Mouse (Mus musculus) limb, embryonic 15.5 days (tissue): ENCODE data around the gene Clec4f. TPM values are rescaled to one million over a fixed set of nuclear protein-coding genes. Genes with fewer than 3 reads are reported as not detected.

ENCODE experiments used
- ATAC-seq: fragments of 200-750 bp; cut with Nextera tagmentation; 2 replicates; pipeline ENCODE4 v1.8.0; 2017; ENCODE audit warnings: low read depth, moderate TSS enrichment; ENCODE audit not compliant: insufficient number of reproducible peaks, low FRiP score, low TSS enrichment
- H3K27ac ChIP-seq: fragments of 300-500 bp; sonication (generic); 2 replicates; pipeline ENCODE4 v1.5.1; 2015; ENCODE audit warnings: moderate library complexity, mild to moderate bottlenecking, inconsistent platforms
- H3K27me3 ChIP-seq: fragments of 300-500 bp; sonication (generic); 2 replicates; pipeline ENCODE4 v1.6.1; 2015; ENCODE audit warnings: inconsistent platforms
- H3K36me3 ChIP-seq: fragments of 300-500 bp; sonication (generic); 2 replicates; pipeline ENCODE4 v1.6.1; 2015; ENCODE audit warnings: inconsistent platforms
- H3K4me1 ChIP-seq: fragments of 300-500 bp; sonication (generic); 2 replicates; pipeline ENCODE4 v1.6.1; 2015; ENCODE audit warnings: inconsistent platforms
- H3K4me2 ChIP-seq: fragments of 300-500 bp; sonication (generic); 2 replicates; pipeline ENCODE4 v1.6.1; 2015; ENCODE audit warnings: mild to moderate bottlenecking, inconsistent platforms
- H3K4me3 ChIP-seq: fragments of 300-500 bp; sonication (generic); 2 replicates; pipeline ENCODE4 v1.5.1; 2015; ENCODE audit warnings: mild to moderate bottlenecking, inconsistent platforms
- H3K9ac ChIP-seq: fragments of 300-500 bp; sonication (generic); 2 replicates; pipeline ENCODE4 v1.6.1; 2015; ENCODE audit warnings: inconsistent platforms
- H3K9me3 ChIP-seq: fragments of 300-500 bp; sonication (generic); 2 replicates; pipeline ENCODE4 v1.6.1; 2016; ENCODE audit warnings: inconsistent platforms
- WGBS: fragments of 180-500 bp; shearing (Covaris S2); methylation state at CpG from one replicate; pipeline ENCODE4 v1.1.7; 2015; 5-methylcytosine and 5-hydroxymethylcytosine counted together
- polyA plus RNA-seq: library from polyadenylated mRNA; unstranded; fragments of >200 nt; fragmentation: Nextera tagmentation; extraction: Ambion mirVana; gene quantifications from 2 replicates; pipeline ENCODE4 v1.2.1, GENCODE M21; 2015

Clec4f gene
- polyA plus RNA-seq, 1 experiment from 2014 or later, result not detected

GRCm38 (mm10) chr6:83626781-83627180 is 29.2 kb downstream of the Clec4f start:
- Histone ChIP-seq H3K9ac (no peak overlapping the region), H3K4me3 (no peak overlapping the region), H3K9me3 (no peaks in the 10 kb centered on the region), H3K4me2 (no peak overlapping the region), H3K27me3 (no peaks in the 10 kb centered on the region), H3K36me3 (no peaks in the 10 kb centered on the region), H3K27ac (no peak overlapping the region), H3K4me1 (no peaks in the 10 kb centered on the region)
- ATAC-seq, result no peak
- WGBS, result 64% methylated on average over 17 of the region's 17 CpGs

- WGBS, result 28% methylated on average over 9 of the region's 9 CpGs
- Histone ChIP-seq H3K4me2 (no peak overlapping the region), H3K9me3 (no peaks in the 10 kb centered on the region), H3K27me3 (no peaks in the 10 kb centered on the region), H3K27ac (peak overlapping the region; percentile 43), H3K9ac (no peak overlapping the region), H3K36me3 (no peaks in the 10 kb centered on the region), H3K4me3 (no peak overlapping the region), H3K4me1 (peaks cover 14% of the 10 kb centered on the region)
- 0 out of 2 replicates have a peak, but pooled peaks have one; percentile 24 for ATAC-seq
Measured at GRCm38 (mm10) chr6:83619955-83620354, 36.0 kb downstream of the Clec4f start.

- no peak overlapping the region for H3K4me3 ChIP-seq
- H3K4me1 ChIP-seq, result peaks cover 14% of the 10 kb centered on the region
- H3K9ac ChIP-seq, result no peak overlapping the region
- H3K9me3 ChIP-seq, result no peaks in the 10 kb centered on the region
- 76% methylated on average over 15 of the region's 15 CpGs for WGBS
- H3K27me3 ChIP-seq, result no peaks in the 10 kb centered on the region
- H3K4me2 ChIP-seq, result no peak overlapping the region
- H3K27ac ChIP-seq, result no peak overlapping the region
- no peak for ATAC-seq
- no peaks in the 10 kb centered on the region for H3K36me3 ChIP-seq
Measured at GRCm38 (mm10) chr6:83617581-83618335, 38.2 kb downstream of the Clec4f start.

- Histone ChIP-seq H3K4me3 (no peak overlapping the region), H3K27ac (no peak overlapping the region), H3K9ac (no peak overlapping the region), H3K4me1 (peaks cover 14% of the 10 kb centered on the region), H3K27me3 (no peaks in the 10 kb centered on the region), H3K4me2 (no peak overlapping the region), H3K9me3 (no peaks in the 10 kb centered on the region), H3K36me3 (no peaks in the 10 kb centered on the region)
- no peak for ATAC-seq
- 50% methylated on average over 5 of the region's 5 CpGs for WGBS
Measured at GRCm38 (mm10) chr6:83616512-83616911, 39.5 kb downstream of the Clec4f start.

- Histone ChIP-seq H3K9ac (no peak overlapping the region), H3K4me3 (no peak overlapping the region), H3K36me3 (no peaks in the 10 kb centered on the region), H3K9me3 (no peaks in the 10 kb centered on the region), H3K4me2 (no peak overlapping the region), H3K27me3 (0 out of 2 replicates have a peak, but pooled peaks cover 5% of the 10 kb centered on the region), H3K4me1 (peaks cover 5% of the 10 kb centered on the region), H3K27ac (no peak overlapping the region)
- whole genome bisulfite sequencing, result 82% methylated on average over 4 of the region's 4 CpGs
- no peak for ATAC-seq
Measured at GRCm38 (mm10) chr6:83614469-83614868, 41.5 kb downstream of the Clec4f start.

GRCm38 (mm10) chr6:83612976-83613375 is 43.0 kb downstream of the Clec4f start:
- ATAC-seq, result no peak
- Histone ChIP-seq H3K4me1 (no peaks in the 10 kb centered on the region), H3K4me2 (no peak overlapping the region), H3K27me3 (0 out of 2 replicates have a peak, but pooled peaks cover 5% of the 10 kb centered on the region), H3K4me3 (no peak overlapping the region), H3K9me3 (no peaks in the 10 kb centered on the region), H3K36me3 (no peaks in the 10 kb centered on the region), H3K27ac (no peak overlapping the region), H3K9ac (no peak overlapping the region)
- 97% methylated on average over 1 of the region's 1 CpGs for WGBS

- Histone ChIP-seq H3K27ac (no peak overlapping the region), H3K4me3 (no peak overlapping the region), H3K27me3 (0 out of 2 replicates have a peak, but pooled peaks cover 3% of the 10 kb centered on the region), H3K9me3 (no peaks in the 10 kb centered on the region), H3K9ac (no peak overlapping the region), H3K4me1 (peaks cover 5% of the 10 kb centered on the region; the same call in 1 of the 2 replicates), H3K4me2 (no peak overlapping the region), H3K36me3 (no peaks in the 10 kb centered on the region)
- 64% methylated on average over 6 of the region's 6 CpGs for WGBS
- no peak for ATAC-seq
Measured at GRCm38 (mm10) chr6:83599636-83600174, 56.3 kb downstream of the Clec4f start.

GRCm38 (mm10) chr6:83599060-83599550 is 56.9 kb downstream of the Clec4f start:
- Histone ChIP-seq H3K27me3 (0 out of 2 replicates have a peak, but pooled peaks cover 3% of the 10 kb centered on the region), H3K27ac (no peak overlapping the region), H3K9ac (no peak overlapping the region), H3K36me3 (no peaks in the 10 kb centered on the region), H3K9me3 (no peaks in the 10 kb centered on the region), H3K4me1 (peaks cover 5% of the 10 kb centered on the region; the same call in 1 of the 2 replicates), H3K4me2 (peak overlapping the region; percentile 40), H3K4me3 (peak overlapping the region; percentile 24)
- no peak for ATAC-seq
- WGBS, result 41% methylated on average over 24 of the region's 24 CpGs

GRCm38 (mm10) chr6:83598646-83599045 is 57.3 kb downstream of the Clec4f start:
- no peak overlapping the region for H3K9ac ChIP-seq
- WGBS, result 14% methylated on average over 9 of the region's 9 CpGs
- no peak for ATAC-seq
- no peaks in the 10 kb centered on the region for H3K36me3 ChIP-seq
- H3K27ac ChIP-seq, result no peak overlapping the region
- peak overlapping the region; percentile 24 for H3K4me3 ChIP-seq
- H3K9me3 ChIP-seq, result no peaks in the 10 kb centered on the region
- peak overlapping the region; percentile 40 for H3K4me2 ChIP-seq
- H3K4me1 ChIP-seq, result peaks cover 7% of the 10 kb centered on the region; the same call in 1 of the 2 replicates
- H3K27me3 ChIP-seq, result 0 out of 2 replicates have a peak, but pooled peaks cover 5% of the 10 kb centered on the region

- no peak for ATAC-seq
Measured at GRCm38 (mm10) chr6:83597988-83598387, 58.0 kb downstream of the Clec4f start.

GRCm38 (mm10) chr6:83595035-83595434 is 61.0 kb downstream of the Clec4f start:
- Histone ChIP-seq H3K4me2 (no peak overlapping the region), H3K9ac (no peak overlapping the region), H3K9me3 (no peaks in the 10 kb centered on the region), H3K27ac (no peak overlapping the region), H3K36me3 (no peaks in the 10 kb centered on the region), H3K27me3 (0 out of 2 replicates have a peak, but pooled peaks cover 5% of the 10 kb centered on the region), H3K4me1 (peaks cover 7% of the 10 kb centered on the region; the same call in 1 of the 2 replicates), H3K4me3 (no peak overlapping the region)
- 88% methylated on average over 2 of the region's 2 CpGs for WGBS
- ATAC-seq, result no peak

More at GRCm38 (mm10) chr6:83597988-83598387, 58.0 kb downstream of the Clec4f start:
- H3K36me3 ChIP-seq, result no peaks in the 10 kb centered on the region
- H3K4me3 ChIP-seq, result no peak overlapping the region
- H3K9ac ChIP-seq, result no peak overlapping the region
- H3K9me3 ChIP-seq, result no peaks in the 10 kb centered on the region
- no peak overlapping the region for H3K27ac ChIP-seq
- 63% methylated on average over 3 of the region's 3 CpGs for WGBS
- no peak overlapping the region for H3K4me2 ChIP-seq
- 0 out of 2 replicates have a peak, but pooled peaks cover 5% of the 10 kb centered on the region for H3K27me3 ChIP-seq
- peaks cover 7% of the 10 kb centered on the region; the same call in 1 of the 2 replicates for H3K4me1 ChIP-seq
